Mouse (Mus musculus): ENCODE data around the gene Htr3b.

Gene Htr3b

GRCm38 (mm10) chr9:48928781-48929180 is 36.0 kb downstream of the Htr3b start:
- DNase-seq (ENCODE audit: low spot score in 2 of 2), result peak; percentile 28 to 39

- peak; percentile 41 to 50 for DNase-seq (ENCODE audit: low spot score in 2 of 2)
Measured at GRCm38 (mm10) chr9:48916011-48916788, 48.6 kb downstream of the Htr3b start.

DNA sequence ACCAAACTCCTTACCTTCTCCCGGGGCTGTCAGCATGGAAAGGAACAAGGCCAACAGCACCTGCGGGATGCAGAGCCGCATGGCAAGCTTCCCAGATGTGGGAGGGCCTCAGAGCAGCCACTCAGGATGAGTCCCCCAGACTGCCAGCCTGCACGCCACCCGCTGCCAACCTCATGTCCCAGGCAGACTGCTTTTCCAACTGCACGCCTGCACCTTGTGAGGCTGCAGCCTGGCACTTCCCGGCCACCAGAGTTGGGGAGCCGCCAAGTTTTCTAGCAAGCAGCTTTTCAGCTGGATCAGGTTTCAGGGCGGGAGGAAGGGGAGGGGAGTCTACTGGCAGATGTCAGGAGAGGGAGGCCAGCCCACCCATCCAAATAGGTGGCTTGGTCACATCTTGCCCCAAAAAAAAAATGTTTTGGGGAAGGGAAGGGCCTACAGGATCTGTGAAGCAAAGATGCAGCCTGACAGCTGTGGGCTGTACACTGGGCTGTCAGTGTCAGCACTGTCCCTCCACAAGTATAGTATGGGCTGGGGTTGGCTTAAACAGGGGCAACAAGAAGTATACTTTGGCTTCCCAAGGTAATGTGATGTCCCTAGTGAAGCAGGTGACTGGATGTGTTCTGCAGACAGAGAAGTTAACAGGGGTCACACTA is 53.8 kb downstream of the Htr3b start, which contains the start of gene Htr3a:
Gene Htr3a, minus strand, starts transcription at position 215 of the 653 bp plus-strand sequence.
- DNase-seq (ENCODE audit: low spot score in 2 of 2), result peak; percentile 85 to 86

DNA sequence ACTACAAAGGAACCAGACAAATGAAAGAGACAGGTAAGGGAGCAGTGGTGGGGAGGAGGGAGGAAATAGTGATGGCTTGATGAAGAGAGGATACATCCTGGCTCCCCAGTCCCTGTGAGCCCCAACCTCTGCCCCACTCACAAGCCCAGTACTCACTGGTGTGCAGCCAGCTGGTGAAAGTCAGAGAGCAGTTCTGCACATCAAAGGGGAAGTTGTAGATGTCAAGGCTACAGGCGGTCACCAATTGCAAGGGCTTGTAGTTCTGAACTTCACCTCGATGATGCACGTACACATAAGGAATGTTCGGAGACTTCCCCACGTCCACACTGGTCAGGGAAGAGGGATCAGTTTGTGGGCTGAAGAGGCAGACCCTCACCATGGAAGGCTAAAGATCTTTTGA is 60.4 kb downstream of the Htr3b start:
- DNase-seq (ENCODE audit: low spot score in 2 of 2), result no peak

- no peak for DNase-seq (ENCODE audit: low spot score in 2 of 2)
Measured at GRCm38 (mm10) chr9:48903766-48904165, 61.0 kb downstream of the Htr3b start.

DNA sequence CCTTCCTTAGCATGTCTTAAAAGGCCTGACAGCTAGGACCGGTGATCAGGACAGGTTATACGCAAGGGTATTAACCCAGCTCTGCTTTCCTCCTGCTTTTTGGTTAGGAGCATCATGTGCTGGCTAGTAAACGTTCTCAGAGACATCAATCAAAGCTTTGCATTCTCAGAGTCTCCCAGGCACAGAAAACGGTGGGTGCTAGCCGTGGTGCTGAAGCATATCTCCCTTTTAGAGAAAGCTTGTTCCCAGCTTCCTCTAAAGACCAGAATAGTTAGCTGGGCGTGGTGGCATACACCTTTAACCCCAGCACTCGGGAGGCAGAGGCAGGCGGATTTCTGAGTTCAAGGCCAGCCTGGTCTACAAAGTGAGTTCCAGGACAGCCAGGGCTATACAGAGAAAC is 66.2 kb downstream of the Htr3b start:
- no peak for DNase-seq (ENCODE audit: low spot score in 2 of 2)

GRCm38 (mm10) chr9:48895819-48896536 is 68.8 kb downstream of the Htr3b start:
- DNase-seq (ENCODE audit: low spot score in 2 of 2), result peak; percentile 46 to 48

- DNase-seq (ENCODE audit: low spot score in 2 of 2), result no peak
Measured at GRCm38 (mm10) chr9:48894755-48895154, 70.0 kb downstream of the Htr3b start.

DNA sequence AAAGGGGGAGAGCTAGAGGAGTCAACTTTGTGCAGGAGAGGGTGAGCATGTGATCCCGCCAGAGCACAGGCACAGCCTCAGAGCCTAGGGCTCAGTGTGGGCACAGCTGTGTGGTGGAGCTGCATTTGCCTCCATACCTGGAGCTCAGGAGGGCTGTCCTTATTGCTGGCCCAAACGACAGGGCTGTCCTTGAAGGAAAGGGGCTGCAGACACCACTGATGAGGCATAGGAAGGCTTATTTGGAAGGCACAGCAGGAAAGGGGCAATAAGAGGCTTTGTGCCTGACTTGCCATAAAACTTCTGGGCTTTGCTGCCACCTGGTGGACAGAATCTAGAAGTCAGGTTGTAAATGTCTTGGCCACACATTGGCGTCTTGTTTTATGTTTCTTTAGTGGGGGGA is 70.8 kb downstream of the Htr3b start:
- peak; percentile 82 to 88 for DNase-seq (ENCODE audit: low spot score in 2 of 2)

- no peak for DNase-seq (ENCODE audit: low spot score in 2 of 2)
Measured at GRCm38 (mm10) chr9:48889093-48889492, 75.7 kb downstream of the Htr3b start.

Data from right cerebral cortex, postnatal 10 days (tissue).